Mouse (Mus musculus): ENCODE data around the gene Actr1a. TPM values are rescaled to one million over a fixed set of nuclear protein-coding genes. Genes with fewer than 3 reads are reported as not detected.

Gene Actr1a
- total RNA-seq (2021): 100 to 1,000 TPM; 180 to 188 TPM

DNA sequence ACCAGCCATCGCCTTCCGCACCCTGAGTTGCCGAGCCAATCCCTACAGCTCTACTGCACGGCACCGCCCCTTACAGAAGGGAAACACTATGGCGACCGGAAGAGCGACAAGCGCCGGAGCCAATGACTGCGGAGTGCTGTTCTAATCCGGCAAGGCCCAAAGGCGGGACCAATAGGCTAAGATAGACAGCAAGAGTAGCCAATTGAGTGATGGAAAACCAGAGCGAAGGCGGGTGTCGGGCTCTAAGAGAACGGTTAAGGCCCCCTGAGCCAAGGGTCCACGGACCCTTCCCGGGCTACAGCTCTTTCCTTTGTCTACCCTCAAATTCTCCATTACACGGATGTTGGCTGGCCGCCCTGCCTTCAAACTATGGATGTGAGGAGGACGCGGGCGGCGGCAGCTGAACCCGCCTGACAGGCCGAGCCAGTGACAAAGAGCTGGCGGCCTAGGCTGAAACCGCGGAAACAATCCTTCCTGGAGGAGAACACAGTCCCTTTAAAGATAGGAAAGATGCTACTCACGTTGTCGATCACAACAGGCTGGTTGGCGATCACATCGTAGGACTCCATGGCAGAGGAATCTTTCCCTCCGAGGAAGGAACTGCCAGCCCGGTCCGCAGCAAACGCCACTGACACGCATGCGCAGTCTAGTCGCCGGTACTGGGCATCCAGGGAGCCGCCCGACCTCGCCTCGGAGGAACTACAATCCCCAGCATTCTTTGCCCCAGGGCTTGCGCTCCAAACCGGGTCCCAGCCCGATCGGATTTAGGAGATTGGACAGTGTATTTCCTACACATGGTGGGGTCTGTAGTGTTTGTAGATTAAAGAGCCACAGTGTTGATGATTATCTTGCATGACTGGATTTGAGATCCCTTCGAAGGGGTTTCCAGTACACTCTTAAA is at the start of gene Actr1a:
TSS of gene Actr1a (minus strand) at position 640 of the 901 bp plus-strand sequence.
- peak; percentile 96 to 98 for DNase-seq

DNA sequence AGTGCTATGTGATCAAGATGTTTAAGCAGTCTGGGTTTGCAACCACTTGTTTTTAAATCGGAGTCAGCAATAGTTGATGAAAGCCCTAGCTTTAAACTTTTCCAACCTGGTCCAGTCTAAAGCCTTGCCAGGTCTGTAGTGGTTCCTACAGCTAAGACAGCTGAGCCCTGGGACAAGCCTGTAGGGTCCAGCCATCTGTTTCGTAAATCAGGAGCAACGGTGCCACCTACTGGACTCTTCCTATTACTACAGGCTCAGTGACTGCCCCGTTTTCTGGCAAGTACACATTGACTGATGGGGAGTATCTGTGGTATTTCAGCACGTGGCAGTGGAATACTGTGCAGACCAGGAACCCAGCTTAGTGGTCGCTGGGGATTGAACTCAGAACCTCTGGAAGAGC is 48.7 kb upstream of the Actr1a start:
- DNase-seq: peak; percentile 63 to 66

GRCm38 (mm10) chr19:46443509-46443908 is 48.0 kb upstream of the Actr1a start:
- DNase-seq: no peak

DNA sequence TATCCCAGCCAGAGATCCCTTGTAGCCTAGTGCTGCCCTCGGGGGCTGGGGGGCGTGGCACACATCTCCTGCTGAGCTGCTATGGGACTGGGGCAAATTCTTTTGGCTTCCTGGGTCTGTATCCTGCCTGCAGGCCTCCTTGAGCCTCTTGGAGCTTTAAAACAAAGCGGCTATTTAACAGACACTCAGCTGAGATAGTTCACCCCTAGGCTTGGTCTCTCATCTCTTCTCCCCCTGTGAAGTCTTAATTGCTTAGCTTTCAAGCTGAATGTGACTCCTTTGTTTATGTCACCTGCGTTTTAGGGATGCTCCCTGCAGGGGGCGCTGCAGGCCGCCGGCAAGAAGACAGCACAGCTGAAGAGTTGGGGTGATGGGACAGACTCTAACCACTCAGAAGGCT is 39.9 kb upstream of the Actr1a start:
- DNase-seq: no peak

- no peak for DNase-seq
Observed at GRCm38 (mm10) chr19:46434591-46434990, 39.0 kb upstream of the Actr1a start.

- no peak for DNase-seq
Observed at GRCm38 (mm10) chr19:46434148-46434547, 38.6 kb upstream of the Actr1a start.

- no peak for DNase-seq
Observed at GRCm38 (mm10) chr19:46433712-46434111, 38.2 kb upstream of the Actr1a start.

GRCm38 (mm10) chr19:46429250-46429649 is 33.7 kb upstream of the Actr1a start:
- no peak for DNase-seq

DNA sequence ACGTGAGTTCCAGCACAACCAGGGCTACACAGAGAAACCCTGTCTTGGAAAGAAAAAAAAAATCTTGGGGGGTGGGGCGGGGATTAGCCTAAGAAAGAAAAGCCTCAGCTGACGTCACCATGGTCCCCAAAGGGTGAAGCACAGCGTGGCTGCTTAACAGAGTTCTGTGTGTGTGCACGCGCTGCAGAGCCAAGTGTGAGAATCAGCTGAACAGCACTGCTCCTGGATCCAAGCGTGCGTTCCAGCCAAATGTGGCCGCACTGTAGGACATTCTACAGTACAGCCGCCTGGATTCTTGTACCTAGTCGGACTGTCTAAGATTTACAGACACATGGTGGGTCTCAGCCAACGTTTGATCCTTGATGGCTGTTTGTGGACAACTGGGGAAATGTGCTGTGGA is 30.9 kb upstream of the Actr1a start:
- no peak for DNase-seq

GRCm38 (mm10) chr19:46425266-46425665 is 29.7 kb upstream of the Actr1a start:
- DNase-seq: no peak

DNA sequence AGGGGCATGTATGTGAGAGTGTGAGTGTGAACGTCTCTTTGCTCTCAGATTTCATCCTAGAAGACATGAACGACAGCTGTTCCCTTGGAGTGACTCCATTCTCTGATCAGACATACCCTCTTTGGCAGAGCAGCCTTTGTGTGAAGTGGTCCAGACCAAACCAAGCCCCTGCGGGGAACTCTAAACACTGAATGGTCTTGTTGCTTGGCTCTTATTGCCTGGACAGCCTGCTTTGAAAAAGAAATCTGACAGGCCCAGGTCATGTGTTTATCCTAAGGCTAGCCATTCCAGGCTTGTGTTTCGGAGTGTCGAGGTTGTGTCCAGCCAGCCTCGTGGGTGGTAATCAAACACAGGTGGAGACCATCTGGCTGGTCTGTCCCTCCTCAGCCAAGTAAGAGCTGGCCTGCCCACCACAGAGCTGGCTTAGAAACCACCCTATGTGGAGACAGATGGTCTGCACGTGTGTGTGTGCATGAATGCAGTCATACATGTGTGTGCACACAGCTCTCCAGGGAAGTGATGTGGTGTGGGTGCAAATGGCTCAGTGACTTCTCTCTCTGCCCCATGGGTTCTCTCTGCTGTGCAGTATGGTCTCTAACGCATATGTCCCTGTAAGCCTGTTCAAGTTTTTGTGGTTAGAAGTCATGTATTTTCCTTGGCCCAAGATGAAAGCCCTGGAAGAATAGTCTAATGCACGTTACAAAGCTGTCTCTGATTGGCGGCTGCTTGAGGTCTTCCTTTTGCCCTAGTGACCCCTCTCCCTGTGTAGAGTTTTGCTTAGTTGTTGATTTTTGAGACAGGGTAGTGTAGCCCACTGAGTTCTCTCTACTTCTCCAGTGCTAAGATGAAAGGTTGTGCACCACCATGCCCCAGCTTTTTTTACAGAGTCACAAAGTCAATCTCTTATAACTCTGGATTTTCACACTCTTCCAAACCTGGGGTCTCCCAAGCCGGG is 27.1 kb upstream of the Actr1a start:
- no peak for DNase-seq

DNA sequence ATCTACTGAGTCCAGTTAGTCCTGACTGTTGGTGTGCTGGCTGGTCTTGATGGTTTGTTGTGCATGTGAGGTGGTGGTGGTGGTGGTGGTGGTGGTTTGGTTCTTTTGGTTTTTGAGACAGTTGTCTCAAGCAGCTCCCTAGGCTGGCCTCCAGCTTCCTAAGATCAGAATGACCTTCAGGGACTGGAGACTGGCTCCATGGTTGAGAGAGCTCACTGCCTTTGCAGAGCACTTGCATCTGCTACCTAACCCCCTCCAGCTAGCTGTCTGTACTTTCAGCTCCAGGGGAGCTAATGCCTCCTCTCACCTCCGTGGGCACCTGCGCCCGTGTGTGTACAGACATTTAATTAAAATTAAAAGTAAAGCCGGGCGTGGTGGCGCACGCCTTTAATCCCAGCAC is 24.9 kb upstream of the Actr1a start:
- DNase-seq: no peak

GRCm38 (mm10) chr19:46418051-46418450 is 22.5 kb upstream of the Actr1a start:
- DNase-seq: no peak

DNA sequence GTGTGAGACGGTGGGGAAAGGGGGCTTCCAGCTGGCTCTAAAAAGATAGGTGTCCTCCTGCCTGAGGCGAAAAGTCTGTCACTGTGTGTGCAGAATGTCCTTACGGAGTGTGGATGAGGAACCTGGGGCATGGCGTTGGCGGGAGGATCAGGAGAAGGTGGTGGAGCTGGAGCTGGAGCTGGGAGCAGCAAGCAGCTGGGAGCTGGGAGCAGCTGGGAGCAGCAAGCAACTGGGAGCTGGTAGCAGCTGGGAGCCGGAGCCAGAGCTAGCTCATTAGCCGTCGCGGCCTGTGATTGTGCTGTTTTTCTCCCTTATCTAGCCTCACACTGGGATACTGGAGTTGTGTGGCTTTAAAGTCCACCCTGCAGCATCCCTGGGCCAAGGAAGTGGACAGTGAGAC is 20.7 kb upstream of the Actr1a start:
- DNase-seq: no peak

DNA sequence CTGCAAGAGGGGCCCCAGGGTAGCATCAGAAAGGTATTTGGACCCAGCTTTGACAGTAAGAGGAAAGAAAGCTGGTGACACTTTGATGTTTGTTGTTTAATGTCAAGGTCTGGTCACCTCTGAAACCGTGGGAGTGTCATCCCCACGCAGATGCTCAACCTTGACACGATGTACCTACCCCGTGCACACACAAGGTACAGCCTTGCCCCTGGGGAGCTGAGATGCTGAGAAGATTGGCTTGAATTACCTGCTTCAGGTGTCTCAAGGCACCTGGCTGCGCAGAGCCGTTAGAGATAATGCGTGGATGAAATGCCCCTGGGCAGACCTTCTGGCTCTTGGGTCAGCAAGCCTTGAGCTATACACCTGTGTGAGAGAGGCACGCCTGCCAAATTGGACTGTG is 18.9 kb upstream of the Actr1a start:
- DNase-seq: no peak

DNA sequence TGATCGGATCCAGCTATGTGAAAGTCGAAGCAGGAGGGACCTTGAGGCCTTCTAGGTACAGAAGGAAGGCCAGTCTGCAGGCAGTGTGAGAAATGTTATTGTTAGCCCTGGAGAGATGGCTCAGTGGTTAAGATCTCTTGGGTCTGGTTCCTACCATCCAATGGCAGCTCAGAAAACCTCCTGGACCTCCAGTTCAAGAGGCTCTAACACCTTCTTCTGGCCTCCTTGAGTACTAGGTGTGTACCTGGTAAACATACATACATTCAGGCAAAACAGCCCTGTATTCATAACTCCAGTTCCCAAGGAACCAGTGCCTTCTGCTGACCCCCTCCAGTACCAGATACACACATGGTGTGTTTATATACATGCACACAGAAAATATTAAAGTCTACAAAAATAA is 18.4 kb upstream of the Actr1a start:
- no peak for DNase-seq

GRCm38 (mm10) chr19:46412056-46412805 is 16.7 kb upstream of the Actr1a start:
- no peak for DNase-seq

DNA sequence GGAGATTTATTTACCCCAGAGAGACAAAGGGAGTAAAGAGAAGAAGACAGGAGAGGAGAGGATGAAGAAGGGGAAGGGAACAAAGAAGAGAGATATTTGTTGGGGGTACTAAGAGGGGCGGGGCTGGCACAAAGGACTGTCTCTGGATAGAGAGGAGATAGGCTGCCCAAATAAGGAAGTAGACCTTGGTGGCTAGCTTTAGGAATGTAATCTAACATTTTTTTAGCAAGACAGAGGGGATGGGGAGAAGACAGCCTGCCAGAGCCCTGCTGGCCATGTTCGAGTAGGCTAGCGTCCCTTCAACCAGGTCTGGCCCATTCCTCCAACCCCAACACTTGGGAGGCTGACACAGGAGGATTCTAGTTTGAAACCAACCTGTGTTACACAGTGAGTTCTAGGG is 14.0 kb upstream of the Actr1a start:
- DNase-seq: no peak

GRCm38 (mm10) chr19:46406592-46407386 is 11.2 kb upstream of the Actr1a start:
- no peak for DNase-seq

DNA sequence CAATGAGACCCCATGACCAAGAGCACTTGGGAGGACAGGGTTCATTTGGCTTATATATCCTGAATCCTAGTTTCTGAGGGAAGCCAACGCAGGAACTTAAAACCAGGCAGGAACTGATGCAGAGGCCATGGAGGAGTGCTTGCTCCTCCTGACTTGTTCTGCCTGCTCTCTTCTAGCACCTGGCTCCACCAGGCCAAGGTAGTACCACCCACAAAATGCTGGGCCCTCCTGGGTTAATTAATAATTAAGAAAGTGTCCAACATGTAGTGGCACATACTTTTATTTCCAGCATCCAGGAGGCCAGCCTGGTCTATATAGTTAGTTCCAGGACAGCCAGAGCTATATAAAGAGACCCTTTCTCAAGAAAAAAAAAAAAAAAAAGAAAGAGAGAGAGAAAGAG is 8.5 kb upstream of the Actr1a start:
- DNase-seq: no peak

GRCm38 (mm10) chr19:46400558-46400957 is 5.0 kb upstream of the Actr1a start:
- no peak for DNase-seq

DNA sequence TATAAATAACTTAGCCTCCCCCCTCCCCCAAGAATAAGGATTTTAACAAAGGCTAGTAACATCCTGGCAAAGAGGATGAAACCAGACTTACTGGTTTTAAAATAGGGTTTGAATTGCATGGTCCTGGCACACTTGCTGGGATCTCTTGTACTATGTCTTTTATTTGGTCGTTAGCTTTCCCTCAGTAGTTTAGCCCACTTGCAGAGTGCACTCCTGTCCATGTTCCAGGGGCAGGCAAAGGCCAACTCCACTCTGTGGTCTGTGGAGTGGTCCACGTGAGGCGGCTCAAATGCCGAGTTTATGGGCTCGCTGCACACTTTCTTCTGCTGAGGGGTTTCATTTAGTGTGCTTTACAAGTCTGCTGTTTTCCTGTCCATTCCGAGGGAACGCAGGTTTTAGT is 4.3 kb upstream of the Actr1a start:
- no peak for DNase-seq
